Mouse (Mus musculus): ENCODE results near the gene Slc16a14. TPM values are rescaled to one million over a fixed set of nuclear protein-coding genes. Genes with fewer than 3 reads are reported as not detected.

Slc16a14 gene
- total RNA-seq, 1 experiment from 2014 or later: 3.8 TPM

DNA sequence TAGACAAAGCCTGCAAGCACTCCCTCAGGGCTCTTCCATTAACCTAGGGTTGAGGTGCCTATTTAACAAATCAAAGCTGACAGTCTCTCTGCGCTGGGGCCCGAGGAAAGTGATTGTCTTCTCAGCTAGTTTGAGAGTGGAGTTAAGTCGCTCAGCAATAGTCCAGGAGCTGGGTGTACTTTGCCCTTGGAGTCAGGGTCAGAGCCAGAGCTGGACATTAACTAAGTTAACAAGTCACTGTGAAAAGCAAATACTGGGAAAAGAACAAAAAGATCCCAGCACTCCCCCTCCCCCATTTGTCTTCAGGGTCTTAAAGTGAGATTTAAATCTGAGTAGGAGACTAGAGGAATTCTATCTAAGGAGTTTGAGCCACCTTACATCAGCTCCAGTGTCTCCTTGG is 62.8 kb downstream of the Slc16a14 start:
- no peak for ATAC-seq (ENCODE audit: extremely low read depth, insufficient number of reproducible peaks, low FRiP score, poor library complexity, severe bottlenecking)

- no peak for ATAC-seq (ENCODE audit: extremely low read depth, insufficient number of reproducible peaks, low FRiP score, poor library complexity, severe bottlenecking)
Observed at GRCm38 (mm10) chr1:84871131-84871530, 63.8 kb downstream of the Slc16a14 start.

DNA sequence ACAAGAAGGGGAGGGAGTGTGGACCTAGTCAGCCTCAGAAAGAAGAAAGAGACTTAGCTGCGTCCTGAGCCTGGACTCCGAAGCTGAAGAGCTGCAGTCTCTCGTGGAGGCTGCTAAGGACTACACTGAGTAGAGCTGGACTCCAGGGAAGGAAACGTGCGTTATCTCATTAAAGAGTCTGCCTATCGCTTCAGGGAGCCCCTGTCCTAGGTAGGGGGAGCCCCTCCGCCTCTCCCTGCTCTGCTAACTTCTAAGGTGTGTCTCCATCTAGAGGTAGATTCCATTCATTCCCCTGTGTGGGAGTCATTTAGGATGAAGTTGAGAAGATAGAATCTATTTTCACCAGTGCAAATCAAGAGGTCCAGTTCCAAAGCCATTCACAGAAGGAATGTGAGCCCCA is 65.4 kb downstream of the Slc16a14 start:
- ATAC-seq (ENCODE audit: extremely low read depth, insufficient number of reproducible peaks, low FRiP score, poor library complexity, severe bottlenecking): no peak

DNA sequence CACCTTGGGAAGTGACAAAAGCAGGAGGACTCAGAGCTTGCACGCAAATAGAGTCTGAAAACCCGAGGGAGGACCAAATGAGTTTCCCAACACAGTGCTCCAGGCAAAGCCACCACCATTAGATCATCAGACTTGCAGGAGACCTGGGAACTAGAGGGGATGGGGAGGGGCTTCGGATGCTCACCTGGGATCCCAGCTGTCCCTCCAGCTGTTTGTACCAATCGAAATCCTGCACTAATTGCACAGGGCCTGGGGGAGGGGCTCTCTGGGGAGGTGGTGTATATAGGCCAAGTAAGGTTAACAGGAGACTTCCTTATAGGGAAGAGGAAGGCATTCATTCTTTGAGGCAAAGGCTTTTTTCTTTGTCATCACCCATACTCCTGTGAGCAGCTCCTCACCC is 66.1 kb downstream of the Slc16a14 start:
- no peak for ATAC-seq (ENCODE audit: extremely low read depth, insufficient number of reproducible peaks, low FRiP score, poor library complexity, severe bottlenecking)

DNA sequence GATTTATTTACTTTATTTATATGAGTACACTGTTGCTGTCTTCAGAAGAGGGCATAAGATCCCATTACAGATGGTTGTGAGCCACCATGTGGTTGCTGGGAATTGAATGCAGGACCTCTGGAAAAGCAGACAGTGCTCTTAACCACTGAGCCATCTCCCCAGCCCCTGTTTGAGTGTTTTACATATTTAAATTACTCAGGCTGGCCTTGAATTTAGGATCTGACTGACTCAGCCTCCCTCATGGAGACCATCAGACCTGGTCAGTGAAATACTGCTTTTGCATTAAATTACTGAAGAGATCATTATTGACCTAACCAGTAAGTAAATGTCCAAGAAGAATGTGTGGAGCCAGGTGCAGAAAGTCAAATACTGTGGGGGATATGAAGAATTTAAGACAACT is 66.6 kb downstream of the Slc16a14 start:
- no peak for ATAC-seq (ENCODE audit: extremely low read depth, insufficient number of reproducible peaks, low FRiP score, poor library complexity, severe bottlenecking)

GRCm38 (mm10) chr1:84866706-84867230 is 68.2 kb downstream of the Slc16a14 start:
- ATAC-seq (ENCODE audit: extremely low read depth, insufficient number of reproducible peaks, low FRiP score, poor library complexity, severe bottlenecking): no peak

GRCm38 (mm10) chr1:84866231-84866630 is 68.7 kb downstream of the Slc16a14 start:
- ATAC-seq (ENCODE audit: extremely low read depth, insufficient number of reproducible peaks, low FRiP score, poor library complexity, severe bottlenecking): no peak

DNA sequence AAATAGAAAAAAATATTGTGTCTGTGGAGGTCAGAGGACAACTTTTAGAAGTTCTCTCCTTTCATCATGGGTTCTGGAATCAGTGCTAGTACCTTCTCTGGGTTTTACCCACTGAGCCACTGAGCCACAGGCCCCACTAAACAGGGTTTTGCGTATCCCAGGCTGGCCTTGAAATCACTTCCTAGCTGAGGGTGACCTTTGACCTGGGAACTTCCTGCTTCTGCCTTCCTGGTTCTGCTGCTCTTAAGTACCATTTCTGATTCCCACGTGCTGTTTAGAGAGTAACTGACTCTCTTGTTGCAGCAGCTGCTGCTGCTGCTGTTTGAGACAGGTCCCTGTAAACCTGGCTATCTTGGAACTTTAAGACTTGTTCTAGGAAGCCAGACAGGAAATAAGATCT is 70.3 kb downstream of the Slc16a14 start:
- ATAC-seq (ENCODE audit: extremely low read depth, insufficient number of reproducible peaks, low FRiP score, poor library complexity, severe bottlenecking): no peak

DNA sequence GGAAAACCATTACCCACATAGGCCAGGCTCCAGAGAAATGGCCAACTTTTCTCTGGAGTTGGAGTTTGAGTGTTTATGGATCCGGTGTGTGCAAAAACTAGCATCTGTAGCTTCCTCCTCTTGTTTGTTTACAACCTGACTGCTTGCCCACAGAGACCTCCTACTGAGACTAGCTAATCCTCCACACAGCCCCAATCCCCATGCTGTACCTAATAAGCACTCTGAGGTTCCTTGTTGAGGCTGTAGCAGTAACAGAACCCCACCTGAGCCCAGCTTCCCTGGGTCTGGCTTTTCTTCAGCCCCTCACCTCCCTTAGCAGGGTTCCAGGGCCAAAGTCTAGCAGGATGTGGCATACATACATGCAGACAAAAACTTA is 73.7 kb downstream of the Slc16a14 start:
- no peak for ATAC-seq (ENCODE audit: extremely low read depth, insufficient number of reproducible peaks, low FRiP score, poor library complexity, severe bottlenecking)

DNA sequence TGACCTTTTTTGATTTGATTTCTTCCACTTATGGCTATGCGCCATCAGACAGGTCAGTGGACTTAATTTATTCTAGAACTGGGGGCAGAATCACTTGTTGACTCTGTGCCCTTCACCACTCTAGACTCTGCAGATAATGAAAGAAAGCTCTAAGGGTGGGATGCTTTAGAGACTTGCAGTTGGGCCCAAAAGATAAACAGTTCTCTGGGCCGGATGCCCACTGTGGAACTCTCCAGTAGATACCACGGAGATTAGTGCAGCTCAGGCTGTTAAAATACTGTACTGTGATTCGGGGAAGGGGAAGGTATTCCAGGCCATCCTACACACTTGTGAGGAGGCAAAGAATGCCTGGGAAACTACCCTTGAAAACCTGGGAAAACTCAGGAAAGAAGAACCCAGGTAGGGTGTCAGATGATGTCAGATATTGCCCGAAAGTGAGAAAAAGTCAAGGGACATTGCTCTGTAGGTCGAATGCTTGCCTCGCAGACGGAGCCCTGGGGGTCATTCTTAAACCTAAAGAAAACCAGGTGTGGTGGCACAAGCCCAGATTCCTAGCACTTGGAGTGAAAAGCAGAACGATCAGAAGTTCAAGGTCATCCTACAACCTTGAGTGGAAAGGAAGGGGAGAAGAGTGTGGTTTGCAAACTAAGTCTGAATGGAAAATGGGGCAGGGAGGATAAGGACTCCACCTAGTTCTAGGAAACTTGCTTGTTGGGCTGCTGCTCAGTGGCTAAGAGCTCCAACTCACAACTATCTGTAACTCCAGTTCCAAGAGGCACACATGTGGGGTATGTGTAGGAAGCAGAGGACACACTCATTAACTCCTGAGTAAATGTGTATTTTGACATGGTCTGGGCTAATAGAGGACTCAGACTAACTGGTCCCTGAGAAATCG is 74.3 kb downstream of the Slc16a14 start:
- no peak for ATAC-seq (ENCODE audit: extremely low read depth, insufficient number of reproducible peaks, low FRiP score, poor library complexity, severe bottlenecking)

GRCm38 (mm10) chr1:84859597-84859996 is 75.3 kb downstream of the Slc16a14 start:
- no peak for ATAC-seq (ENCODE audit: extremely low read depth, insufficient number of reproducible peaks, low FRiP score, poor library complexity, severe bottlenecking)

Other genes with a start within 250 kb of the Slc16a14 start
- gene Dner, start 238.9 kb downstream of the Slc16a14 start, total RNA-seq (2017): not detected in 2 replicates
- gene Fbxo36, start 95.3 kb downstream of the Slc16a14 start, total RNA-seq (2017): 0.86 TPM in 1 of 2 replicates, not detected in the other
- gene Trip12, start 94.6 kb downstream of the Slc16a14 start, total RNA-seq (2017): 201 and 206 TPM in 2 replicates
- not detected in 2 replicates for gene Gm10553, start 165.0 kb upstream of the Slc16a14 start, total RNA-seq (2017)
- 31.4 and 35.9 TPM in 2 replicates for gene A530032D15Rik, start 174.7 kb upstream of the Slc16a14 start, total RNA-seq (2017)

Measured in neutrophil, adult 5-6 weeks (primary cell).